Mouse (Mus musculus) midbrain, embryonic 11.5 days (tissue): ENCODE results near the gene Cadm1. TPM values are rescaled to one million over a fixed set of nuclear protein-coding genes. Genes with fewer than 3 reads are reported as not detected.

ENCODE experiments used
- ATAC-seq: fragments of 200-750 bp; cut with Nextera tagmentation; 2 replicates; pipeline ENCODE4 v1.8.0; 2017; ENCODE audit warnings: moderate TSS enrichment, moderate library complexity; ENCODE audit not compliant: low FRiP score
- DNase-seq: peaks from one replicate; pipeline ENCODE4 v3.0.0; 2015; ENCODE audit warnings: low spot score; ENCODE audit errors: missing footprints
- H3K27ac ChIP-seq: fragments of 300-500 bp; sonication (generic); 2 replicates; pipeline ENCODE4 v1.5.1; 2014; ENCODE audit warnings: low read depth, low read length
- H3K27me3 ChIP-seq: fragments of 300-500 bp; sonication (generic); 2 replicates; pipeline ENCODE4 v1.6.1; 2014; ENCODE audit warnings: mild to moderate bottlenecking, low read length, moderate library complexity, mixed read lengths; ENCODE audit not compliant: control insufficient read depth, insufficient read depth
- H3K36me3 ChIP-seq: fragments of 300-500 bp; sonication (generic); 2 replicates; pipeline ENCODE4 v1.6.1; 2014; ENCODE audit warnings: mild to moderate bottlenecking, low read length, moderate library complexity, mixed read lengths; ENCODE audit not compliant: control insufficient read depth, insufficient read depth
- H3K4me1 ChIP-seq: fragments of 300-500 bp; sonication (generic); 2 replicates; pipeline ENCODE4 v1.6.1; 2014; ENCODE audit warnings: low read length; ENCODE audit not compliant: control insufficient read depth, insufficient read depth
- H3K4me2 ChIP-seq: fragments of 300-500 bp; sonication (generic); 2 replicates; pipeline ENCODE4 v1.6.1; 2014; ENCODE audit warnings: mild to moderate bottlenecking, moderate library complexity
- H3K4me3 ChIP-seq: fragments of 300-500 bp; sonication (generic); 2 replicates; pipeline ENCODE4 v1.5.1; 2014; ENCODE audit warnings: low read depth, low read length
- H3K9ac ChIP-seq: fragments of 300-500 bp; sonication (generic); 2 replicates; pipeline ENCODE4 v1.6.1; 2014; ENCODE audit warnings: low read length
- H3K9me3 ChIP-seq: fragments of 300-500 bp; sonication (generic); 2 replicates; pipeline ENCODE4 v1.6.1; 2016; ENCODE audit warnings: low read length; ENCODE audit not compliant: control insufficient read depth
- WGBS: fragments of 180-500 bp; shearing (Covaris S2); extraction: QIAGEN DNeasy Blood & Tissue Kit; methylation state at CpG from one replicate; pipeline ENCODE4 v1.1.7; 2014; 5-methylcytosine and 5-hydroxymethylcytosine counted together
- polyA plus RNA-seq: library from polyadenylated mRNA; unstranded; fragments of >200 nt; fragmentation: Nextera tagmentation; extraction: Ambion mirVana; gene quantifications from 2 replicates; pipeline ENCODE4 v1.2.1, GENCODE M21; 2014

The Cadm1 gene
- polyA plus RNA-seq, 1 experiment from 2014 or later, result 90.9 TPM

DNA sequence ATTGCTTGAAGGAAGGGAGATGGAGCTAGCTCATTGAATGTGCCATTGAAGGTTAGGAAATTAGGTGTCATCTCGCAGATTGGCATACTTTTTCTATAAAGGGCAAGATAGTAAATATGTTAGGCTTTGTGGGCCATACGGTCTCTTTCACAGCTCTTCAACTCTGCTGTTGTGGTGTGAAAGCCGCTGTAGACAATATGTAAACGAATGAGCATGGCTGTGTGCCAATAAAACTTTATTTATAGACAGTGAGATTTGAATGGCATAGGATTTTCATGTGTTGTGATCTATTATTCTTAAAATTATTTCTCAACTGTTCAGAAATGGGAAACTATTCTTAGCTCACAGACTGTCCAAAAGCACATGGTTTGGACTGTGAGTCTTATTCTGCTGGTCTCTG lies 123.0 kb downstream of the Cadm1 start:
- Histone ChIP-seq H3K4me3 (no peak overlapping the region), H3K27me3 (no peaks in the 10 kb centered on the region), H3K4me2 (no peak overlapping the region), H3K9ac (no peak overlapping the region), H3K4me1 (no peaks in the 10 kb centered on the region), H3K36me3 (no peaks in the 10 kb centered on the region), H3K27ac (no peak overlapping the region), H3K9me3 (no peaks in the 10 kb centered on the region)
- peak; percentile 65 for DNase-seq
- ATAC-seq, result no peak
- WGBS, result 87% methylated on average over 4 of the region's 4 CpGs

DNA sequence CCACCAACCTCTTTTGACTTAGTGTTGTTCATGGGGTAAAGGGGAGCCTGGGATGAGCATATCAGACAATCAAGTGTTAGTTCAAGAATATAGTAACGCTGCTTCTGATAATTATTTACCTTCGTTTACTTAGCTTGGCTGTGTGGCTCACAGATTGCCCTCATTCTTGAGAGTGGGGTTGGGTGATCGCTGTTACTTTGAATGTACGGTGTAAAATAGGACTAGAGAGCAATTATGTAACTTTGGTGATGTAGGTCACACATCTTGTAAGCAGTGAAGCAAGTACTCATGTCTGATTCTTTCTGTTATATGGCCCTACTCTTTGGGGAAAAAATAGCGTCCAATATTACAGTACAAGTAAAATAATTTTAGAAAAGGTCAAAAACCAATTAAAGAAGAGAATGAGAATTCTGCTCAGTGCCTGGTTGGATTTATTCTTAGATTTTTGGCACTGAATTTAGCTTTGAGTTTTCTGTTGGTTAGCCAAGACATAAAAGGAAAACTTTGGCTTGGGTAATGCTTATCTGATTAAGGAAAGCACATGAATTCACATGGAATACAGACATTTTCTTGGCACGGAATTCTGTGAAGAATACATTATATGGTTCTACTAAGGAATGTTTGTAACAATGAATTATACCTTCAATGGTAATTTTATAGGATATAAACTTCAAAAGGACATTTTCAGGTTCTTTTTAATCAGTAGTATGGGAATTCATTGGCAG lies 129.6 kb downstream of the Cadm1 start:
- no peaks in the 10 kb centered on the region for H3K4me1 ChIP-seq
- H3K27me3 ChIP-seq, result no peaks in the 10 kb centered on the region
- no peak for DNase-seq
- no peaks in the 10 kb centered on the region for H3K36me3 ChIP-seq
- H3K4me3 ChIP-seq, result no peak overlapping the region
- 90% methylated on average over 6 of the region's 6 CpGs for WGBS
- no peak overlapping the region for H3K9ac ChIP-seq
- ATAC-seq, result no peak
- H3K9me3 ChIP-seq, result no peaks in the 10 kb centered on the region
- H3K27ac ChIP-seq, result no peak overlapping the region
- H3K4me2 ChIP-seq, result no peak overlapping the region

DNA sequence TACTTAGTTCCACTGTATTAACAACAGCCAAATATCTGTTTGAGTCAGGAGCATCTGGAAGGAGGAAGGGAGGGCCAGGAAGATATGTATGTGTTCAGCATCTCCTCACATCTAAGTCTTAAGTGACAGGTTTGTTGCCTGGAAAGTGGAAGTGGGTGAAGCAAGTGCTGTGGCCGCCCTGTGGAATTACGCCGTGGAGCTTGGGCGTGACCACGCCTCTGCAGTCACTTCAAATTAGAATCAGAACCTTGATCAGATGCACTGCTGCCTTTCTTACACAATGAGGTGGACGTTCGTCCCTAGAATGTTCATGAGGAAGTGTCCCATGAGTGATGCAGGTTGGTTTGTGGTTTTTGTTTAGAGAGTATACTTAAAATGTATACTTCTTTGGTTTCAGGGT lies 131.6 kb downstream of the Cadm1 start:
- no peaks in the 10 kb centered on the region for H3K4me1 ChIP-seq
- H3K27me3 ChIP-seq, result no peaks in the 10 kb centered on the region
- H3K9me3 ChIP-seq, result no peaks in the 10 kb centered on the region
- no peak for ATAC-seq
- no peak overlapping the region for H3K4me3 ChIP-seq
- no peak overlapping the region for H3K27ac ChIP-seq
- H3K9ac ChIP-seq, result no peak overlapping the region
- WGBS, result 82% methylated on average over 7 of the region's 7 CpGs
- no peaks in the 10 kb centered on the region for H3K36me3 ChIP-seq
- peak; percentile 69 for DNase-seq
- no peak overlapping the region for H3K4me2 ChIP-seq

- Histone ChIP-seq H3K4me2 (no peak overlapping the region), H3K27ac (no peak overlapping the region), H3K36me3 (no peaks in the 10 kb centered on the region), H3K4me1 (peaks cover 3% of the 10 kb centered on the region; the same call in 1 of the 2 replicates), H3K27me3 (no peaks in the 10 kb centered on the region), H3K4me3 (no peak overlapping the region), H3K9ac (no peak overlapping the region), H3K9me3 (no peaks in the 10 kb centered on the region)
- ATAC-seq (no peak), DNase-seq (peak; percentile 53)
- 83% methylated on average over 4 of the region's 4 CpGs for WGBS
Measured at GRCm38 (mm10) chr9:47669206-47669605, 139.2 kb downstream of the Cadm1 start.

DNA sequence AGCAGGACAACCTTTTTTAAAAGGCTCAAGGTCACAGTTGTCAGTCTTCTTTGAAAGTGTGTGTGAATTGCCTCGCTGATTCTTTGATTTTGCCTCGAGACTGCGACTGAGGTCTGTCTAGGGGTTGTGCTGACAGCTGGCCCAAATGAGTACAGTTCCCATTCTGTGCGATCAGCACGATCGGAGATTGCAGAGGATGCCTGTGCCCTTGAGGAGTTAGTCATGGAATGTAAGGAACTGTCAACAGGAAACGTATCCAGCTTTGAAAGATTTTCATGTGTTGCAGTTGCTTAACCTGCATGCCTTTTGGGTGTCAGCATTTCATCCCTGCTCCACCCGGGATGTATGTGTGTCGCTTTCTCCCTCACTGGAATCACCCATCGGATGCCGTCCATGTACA lies 141.6 kb downstream of the Cadm1 start:
- H3K9me3 ChIP-seq, result no peaks in the 10 kb centered on the region
- no peaks in the 10 kb centered on the region for H3K36me3 ChIP-seq
- no peak overlapping the region for H3K4me2 ChIP-seq
- no peak overlapping the region for H3K9ac ChIP-seq
- DNase-seq, result no peak
- H3K4me3 ChIP-seq, result no peak overlapping the region
- H3K4me1 ChIP-seq, result peaks cover 3% of the 10 kb centered on the region; the same call in 1 of the 2 replicates
- 68% methylated on average over 11 of the region's 11 CpGs for WGBS
- no peak for ATAC-seq
- no peaks in the 10 kb centered on the region for H3K27me3 ChIP-seq
- H3K27ac ChIP-seq, result no peak overlapping the region

DNA sequence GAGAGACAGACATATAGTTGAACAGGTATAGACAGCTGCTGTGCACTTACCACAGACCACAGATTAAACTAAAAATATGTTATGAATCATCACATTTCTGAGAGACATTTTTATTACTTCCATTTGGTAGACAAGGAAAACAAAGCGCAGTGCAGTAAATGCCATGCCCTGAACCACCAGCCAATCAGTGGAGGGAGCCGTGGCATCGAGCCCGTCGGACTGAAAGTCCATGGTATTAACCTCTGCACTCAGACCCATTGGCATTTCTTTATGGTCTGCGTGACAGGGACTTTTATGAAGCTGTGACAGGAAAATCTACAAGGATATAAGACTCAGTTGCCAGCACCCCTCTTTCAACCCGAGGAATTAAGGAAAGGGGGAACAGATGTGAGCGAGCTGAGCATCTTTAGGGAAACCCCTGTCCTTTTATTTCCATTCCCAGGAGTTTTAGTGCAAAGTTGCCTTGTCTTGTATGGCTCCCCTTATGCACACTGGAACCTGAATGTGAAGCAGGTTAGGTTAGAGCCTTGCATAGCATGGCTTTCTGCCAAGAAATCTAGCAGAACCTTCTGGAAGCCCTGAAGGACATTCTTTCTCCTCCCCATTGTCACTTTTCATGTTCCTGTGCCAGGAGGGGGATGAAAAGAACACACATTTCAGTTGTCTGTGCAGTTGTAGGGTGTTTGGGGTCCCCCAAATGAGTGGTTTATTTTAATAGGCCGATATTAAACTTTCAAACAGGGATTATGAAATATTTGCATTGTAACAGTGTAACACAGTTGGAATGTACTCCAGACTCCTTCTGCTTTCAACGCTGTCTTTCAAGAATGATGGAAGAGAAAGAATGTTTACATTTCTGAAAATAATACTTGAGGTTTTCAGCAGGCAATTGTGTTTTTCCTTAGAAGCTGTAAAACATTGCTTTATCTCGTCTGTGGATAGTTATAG lies 145.1 kb downstream of the Cadm1 start:
- no peak for ATAC-seq
- no peak overlapping the region for H3K4me3 ChIP-seq
- H3K4me1 ChIP-seq, result peaks cover 3% of the 10 kb centered on the region; the same call in 1 of the 2 replicates
- H3K27ac ChIP-seq, result no peak overlapping the region
- peak; percentile 23 for DNase-seq
- H3K9me3 ChIP-seq, result no peaks in the 10 kb centered on the region
- H3K27me3 ChIP-seq, result no peaks in the 10 kb centered on the region
- WGBS, result 88% methylated on average over 11 of the region's 11 CpGs
- no peak overlapping the region for H3K4me2 ChIP-seq
- no peaks in the 10 kb centered on the region for H3K36me3 ChIP-seq
- H3K9ac ChIP-seq, result no peak overlapping the region

- 80% methylated on average over 2 of the region's 2 CpGs for WGBS
- Histone ChIP-seq H3K9me3 (no peaks in the 10 kb centered on the region), H3K4me3 (no peak overlapping the region), H3K27me3 (no peaks in the 10 kb centered on the region), H3K27ac (no peak overlapping the region), H3K36me3 (no peaks in the 10 kb centered on the region), H3K9ac (no peak overlapping the region), H3K4me1 (no peaks in the 10 kb centered on the region), H3K4me2 (no peak overlapping the region)
- ATAC-seq, result no peak
- no peak for DNase-seq
Measured at GRCm38 (mm10) chr9:47686881-47687280, 156.9 kb downstream of the Cadm1 start.

DNA sequence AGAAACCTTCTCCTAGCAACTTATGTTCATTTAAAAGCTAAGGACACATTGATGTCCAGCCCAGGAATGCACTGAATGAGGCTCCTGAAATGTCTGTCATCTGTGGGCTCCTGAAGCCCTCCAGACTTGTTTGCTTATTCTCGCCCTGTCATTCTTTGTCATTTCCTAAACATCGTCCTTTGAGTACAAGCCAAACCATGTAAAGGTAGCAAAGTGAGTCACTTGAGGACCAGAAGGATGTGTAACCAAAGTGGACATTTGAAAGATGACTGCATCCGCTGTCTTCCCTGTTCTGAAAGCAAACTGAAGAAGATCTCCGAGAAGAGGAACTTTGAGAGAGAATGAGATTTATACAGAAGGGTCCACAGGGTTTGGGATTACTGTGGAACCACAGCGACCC lies 157.6 kb downstream of the Cadm1 start:
- no peak for ATAC-seq
- WGBS, result 91% methylated on average over 5 of the region's 5 CpGs
- Histone ChIP-seq H3K27me3 (no peaks in the 10 kb centered on the region), H3K9ac (no peak overlapping the region), H3K36me3 (no peaks in the 10 kb centered on the region), H3K4me2 (no peak overlapping the region), H3K4me3 (no peak overlapping the region), H3K4me1 (no peaks in the 10 kb centered on the region), H3K27ac (no peak overlapping the region), H3K9me3 (no peaks in the 10 kb centered on the region)
- no peak for DNase-seq

GRCm38 (mm10) chr9:47688297-47688696 lies 158.3 kb downstream of the Cadm1 start:
- no peak for DNase-seq
- Histone ChIP-seq H3K36me3 (no peaks in the 10 kb centered on the region), H3K9ac (no peak overlapping the region), H3K4me2 (no peak overlapping the region), H3K27ac (no peak overlapping the region), H3K9me3 (no peaks in the 10 kb centered on the region), H3K27me3 (no peaks in the 10 kb centered on the region), H3K4me3 (no peak overlapping the region), H3K4me1 (no peaks in the 10 kb centered on the region)
- 77% methylated on average over 10 of the region's 10 CpGs for WGBS
- ATAC-seq, result no peak
